Mouse (Mus musculus): Measurements from ENCODE around the gene Pnisr.

Gene Pnisr

DNA sequence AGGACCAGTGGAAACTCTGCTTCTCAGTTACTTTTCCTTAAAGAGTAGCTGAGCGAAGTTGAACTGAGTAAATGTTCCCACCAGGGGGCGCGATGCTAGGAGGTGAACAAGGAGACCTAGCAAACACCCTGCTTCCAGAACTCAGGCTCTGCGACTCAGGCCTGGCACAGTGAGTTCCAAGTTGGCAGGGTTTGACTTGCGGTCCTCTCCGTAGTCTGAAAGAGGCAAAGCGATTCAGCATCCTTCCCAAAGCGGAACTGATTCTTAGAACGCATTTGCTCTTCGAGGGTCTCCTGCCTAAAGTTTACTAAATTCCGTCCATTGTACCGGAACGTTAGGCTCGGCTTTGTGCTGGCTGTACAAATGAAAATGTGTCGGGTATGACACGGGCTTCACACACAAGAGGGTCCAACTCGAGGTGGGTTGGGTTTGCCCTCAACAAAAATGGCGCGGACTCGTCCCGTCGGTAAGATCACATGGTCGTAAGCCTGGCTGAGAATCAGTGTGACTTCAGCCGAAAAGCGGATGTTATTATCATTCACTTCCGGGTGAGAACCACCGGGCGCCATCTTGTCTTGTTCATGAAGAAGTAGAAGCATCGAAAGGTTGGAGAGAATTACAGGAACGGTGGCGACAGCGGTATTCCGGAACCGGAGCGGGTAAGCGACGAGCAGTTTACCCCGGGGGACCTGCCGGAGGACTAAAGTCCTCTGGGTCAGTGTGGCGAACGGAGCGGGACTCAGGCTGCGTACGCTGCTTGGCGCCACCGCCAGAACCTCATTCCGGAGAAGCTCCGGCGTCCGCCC is at the start of gene Pnisr:
Gene Pnisr (plus strand): TSS at position 103 of the 806 bp plus-strand sequence.
- peak; percentile 91 to 94 for DNase-seq (ENCODE audit: low spot score in 2 of 2)

DNA sequence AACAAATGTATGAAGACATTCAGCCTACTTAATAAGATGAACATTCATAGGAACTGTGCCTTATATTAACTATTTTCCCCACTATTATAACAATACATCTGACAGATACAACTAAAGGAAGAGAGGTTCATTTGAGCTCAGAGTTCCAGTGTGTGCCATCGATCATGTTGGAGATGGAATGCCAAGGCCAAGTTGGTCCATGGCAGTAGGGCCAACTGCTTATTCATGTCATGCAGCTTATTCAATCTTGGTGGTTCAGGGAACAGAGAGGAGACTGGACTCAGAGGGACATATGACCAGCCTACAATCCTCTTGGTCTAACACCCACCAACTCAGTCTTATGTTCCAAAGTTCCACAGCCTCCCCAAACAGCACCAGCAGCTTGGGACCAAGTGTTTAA is 46.4 kb upstream of the Pnisr start:
- DNase-seq (ENCODE audit: low spot score in 2 of 2): no peak

DNA sequence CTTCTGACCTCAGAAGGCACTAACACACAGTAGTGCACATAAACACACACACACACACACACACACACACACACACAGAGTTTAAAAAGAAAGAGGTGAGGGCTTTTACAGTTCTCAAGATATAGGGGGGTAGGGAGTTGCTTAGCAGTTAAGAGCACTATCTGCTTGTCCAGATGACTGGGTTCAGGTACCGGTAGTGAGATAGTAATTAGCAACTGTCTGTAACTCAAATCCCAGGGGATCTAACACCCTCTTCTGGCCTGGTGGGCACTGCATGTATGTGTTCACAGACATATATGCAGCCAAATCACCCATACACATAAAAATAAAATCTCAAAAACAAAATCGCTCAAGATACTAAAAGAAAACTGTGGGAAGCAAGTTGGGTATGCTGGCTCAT is 45.8 kb upstream of the Pnisr start:
- DNase-seq (ENCODE audit: low spot score in 2 of 2): no peak

DNA sequence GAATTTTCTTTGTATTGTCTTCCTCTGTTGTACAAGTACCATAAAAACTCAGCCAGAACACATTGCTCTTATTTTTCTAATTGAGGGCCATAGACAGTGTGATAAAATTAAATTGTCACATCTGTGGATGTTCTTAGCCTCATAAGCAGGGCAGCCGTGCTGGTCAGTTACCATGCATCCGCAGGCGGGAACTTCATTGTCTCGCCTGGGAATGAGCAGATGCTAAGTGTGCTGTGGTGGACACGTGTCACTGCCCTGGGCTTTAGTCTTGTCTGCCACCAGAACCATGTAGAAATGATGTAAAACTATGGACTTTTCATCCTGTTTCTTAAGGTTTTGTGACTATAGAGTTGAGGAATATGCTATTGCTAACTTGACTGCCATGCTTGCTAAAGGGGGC is 40.2 kb upstream of the Pnisr start:
- no peak for DNase-seq (ENCODE audit: low spot score in 2 of 2)

DNA sequence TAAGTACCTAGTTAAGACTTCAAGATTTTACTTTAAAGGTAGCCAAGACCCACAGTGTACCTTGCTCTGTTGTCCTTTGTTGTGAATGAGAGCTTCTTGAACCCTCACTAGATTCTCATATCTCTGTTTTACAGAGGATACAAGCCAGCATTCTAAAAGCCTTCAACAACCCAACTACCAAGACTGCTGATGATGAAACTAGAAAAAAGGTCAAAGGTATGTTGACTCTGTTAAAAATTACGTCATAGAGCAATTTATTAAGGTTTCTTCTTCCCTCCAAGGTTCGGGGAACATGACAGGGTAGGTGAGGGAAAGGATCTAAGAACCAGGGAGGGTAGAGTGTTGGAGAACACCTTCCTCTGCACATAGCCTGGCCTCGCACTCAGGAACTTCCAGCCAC is 36.8 kb upstream of the Pnisr start:
- DNase-seq (ENCODE audit: low spot score in 2 of 2): no peak

DNA sequence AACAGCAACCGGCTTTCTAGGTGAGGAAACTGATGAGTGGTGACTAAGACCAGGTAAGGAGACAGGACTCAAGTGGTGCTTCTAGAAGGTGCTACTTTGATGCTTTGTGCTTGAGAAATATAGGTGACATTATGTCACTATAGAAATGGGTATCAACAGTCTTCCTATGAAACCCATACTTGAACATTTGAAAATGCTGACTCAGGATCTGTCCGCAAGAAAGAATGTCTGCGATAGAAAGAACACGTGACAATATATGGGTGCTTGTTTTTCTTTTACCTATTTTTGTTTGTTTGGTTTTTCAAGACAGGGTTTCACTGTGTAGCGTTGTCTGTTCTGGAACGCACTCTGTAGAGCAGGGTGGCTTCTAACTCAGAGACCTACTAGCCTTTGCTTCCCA is 34.7 kb upstream of the Pnisr start:
- no peak for DNase-seq (ENCODE audit: low spot score in 2 of 2)

DNA sequence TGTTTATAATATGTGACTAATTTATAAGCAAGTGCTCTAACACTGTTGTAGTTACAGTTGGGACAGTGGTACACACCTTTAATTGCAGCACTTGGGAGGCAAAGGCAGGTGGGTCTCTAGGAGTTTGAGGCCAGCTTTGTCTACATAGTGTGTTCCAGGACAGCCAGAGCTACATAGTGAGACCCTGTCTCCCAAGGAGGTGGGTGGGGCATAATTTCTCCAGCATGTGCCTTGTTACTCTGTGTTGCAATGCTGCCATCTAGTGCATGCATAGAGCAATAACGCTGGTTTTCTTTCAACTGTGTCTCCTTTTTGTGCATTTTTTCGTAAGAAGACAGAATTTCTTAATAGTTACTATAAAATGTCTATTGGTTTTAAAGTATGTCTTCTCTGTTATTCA is 33.4 kb upstream of the Pnisr start:
- DNase-seq (ENCODE audit: low spot score in 2 of 2): peak; percentile 18 to 53

DNA sequence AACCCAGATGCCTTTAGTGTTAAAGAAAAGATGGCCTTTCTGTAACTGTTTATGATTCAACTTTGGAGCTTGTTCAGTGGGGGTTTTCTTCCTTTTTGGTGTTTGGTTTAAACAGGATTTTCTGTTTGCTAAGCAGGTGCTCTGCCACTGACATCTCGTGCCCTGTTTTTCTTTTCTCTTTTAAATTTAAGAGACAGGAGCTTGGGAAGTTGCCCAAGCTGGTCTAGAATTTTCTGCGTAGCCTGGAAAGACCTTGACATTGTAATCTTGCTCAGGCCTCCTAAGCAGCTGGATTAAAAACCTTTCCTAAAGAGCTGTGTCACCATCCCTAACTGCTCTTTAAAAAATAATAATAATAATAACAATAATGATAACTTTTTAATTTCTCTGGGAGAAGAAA is 20.8 kb upstream of the Pnisr start:
- no peak for DNase-seq (ENCODE audit: low spot score in 2 of 2)

DNA sequence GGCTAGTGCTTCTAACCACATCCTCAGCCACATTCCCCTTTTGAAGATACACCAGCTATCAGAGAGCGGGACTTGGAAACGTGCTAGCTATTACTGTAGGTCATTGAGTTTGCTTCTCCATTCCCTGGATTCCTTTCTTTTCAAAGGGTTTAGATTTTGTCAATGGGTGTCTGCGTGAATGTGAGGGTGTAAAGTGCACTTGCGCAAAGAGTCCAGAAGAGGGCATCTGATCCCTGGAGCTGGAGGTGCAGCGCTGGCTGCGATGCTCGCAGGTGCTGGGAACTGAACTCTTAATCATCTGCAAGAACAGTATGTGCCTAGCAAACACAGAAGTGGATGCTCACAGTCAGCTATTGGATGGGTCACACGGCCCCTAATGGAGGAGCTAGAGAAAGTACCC is 14.5 kb upstream of the Pnisr start:
- no peak for DNase-seq (ENCODE audit: low spot score in 2 of 2)

DNA sequence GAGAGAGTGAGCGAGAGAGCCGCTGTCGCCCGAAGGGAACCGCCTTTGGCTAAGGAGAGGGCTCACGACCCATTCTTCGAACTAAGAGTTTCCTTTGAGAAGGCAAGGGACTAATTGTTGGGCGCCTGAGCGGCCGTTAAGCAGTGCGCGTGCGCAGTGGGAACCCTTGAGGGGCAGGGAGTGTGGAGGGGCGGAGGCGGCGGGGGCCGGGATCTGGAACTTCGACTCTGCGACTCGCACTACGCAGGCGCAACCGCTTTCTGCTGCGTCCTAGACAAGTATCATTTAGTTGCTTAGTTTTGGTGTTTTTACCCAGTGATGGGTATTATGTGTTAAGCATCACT is 876 bp downstream of the Pnisr start:
- peak; percentile 83 to 88 for DNase-seq (ENCODE audit: low spot score in 2 of 2)

DNA sequence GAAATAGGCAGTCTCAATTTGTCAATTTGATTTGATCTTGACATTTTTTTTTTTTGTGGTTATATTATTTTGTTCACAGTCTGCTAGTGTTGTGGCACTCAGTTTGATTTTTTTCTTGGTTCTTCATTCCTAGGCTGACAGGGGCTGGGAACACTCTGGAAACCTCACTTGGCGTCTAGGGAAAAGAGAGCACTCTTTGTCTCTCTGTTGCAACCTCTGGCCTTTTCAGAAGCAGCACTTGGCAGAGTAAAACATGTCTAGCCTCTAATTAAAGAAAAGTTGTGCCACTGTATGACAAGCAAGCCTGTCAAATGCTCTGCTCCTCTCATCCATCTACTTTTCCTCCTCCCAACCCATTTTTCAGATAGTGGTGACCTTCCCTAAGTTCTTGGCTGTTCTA is 10.1 kb downstream of the Pnisr start:
- no peak for DNase-seq (ENCODE audit: low spot score in 2 of 2)

DNA sequence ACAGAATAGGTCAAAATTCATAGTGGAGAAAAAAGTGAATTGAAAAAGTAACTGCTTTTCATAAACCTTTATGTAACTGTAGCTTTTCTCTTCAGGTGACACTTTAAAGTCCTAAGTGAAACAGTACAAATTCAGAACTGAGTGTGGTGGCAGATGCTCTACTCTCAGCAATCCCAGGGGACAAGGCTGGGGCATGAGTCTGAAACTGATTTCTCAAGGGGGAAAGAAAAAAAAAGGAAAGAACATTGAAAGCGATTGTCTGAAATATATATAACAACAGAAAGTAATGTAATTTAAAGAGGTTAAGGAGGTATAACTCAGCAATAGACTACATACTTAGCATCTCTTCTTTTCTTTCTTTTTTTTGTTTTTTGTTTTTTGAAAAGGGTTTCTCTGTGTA is 17.8 kb downstream of the Pnisr start:
- no peak for DNase-seq (ENCODE audit: low spot score in 2 of 2)

DNA sequence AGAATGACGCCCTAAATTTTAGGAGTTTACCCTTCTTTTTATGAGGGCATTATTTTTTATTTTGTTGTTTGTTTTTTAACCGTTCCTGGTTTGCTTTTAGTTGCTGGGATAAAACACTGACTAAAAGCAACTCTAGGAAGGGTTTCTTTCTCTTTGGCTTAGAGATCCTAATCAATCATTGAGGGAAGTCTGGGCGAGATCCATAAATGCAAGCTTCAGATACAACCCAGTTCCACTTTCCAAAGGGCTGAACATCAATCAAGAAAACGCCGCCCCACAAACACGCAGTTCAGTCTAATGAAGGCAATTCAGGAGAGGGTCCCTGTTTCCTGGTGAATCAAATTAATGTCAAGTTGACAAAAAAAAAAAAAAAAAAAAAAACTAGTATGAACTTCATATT is 31.4 kb downstream of the Pnisr start:
- DNase-seq (ENCODE audit: low spot score in 2 of 2): no peak

DNA sequence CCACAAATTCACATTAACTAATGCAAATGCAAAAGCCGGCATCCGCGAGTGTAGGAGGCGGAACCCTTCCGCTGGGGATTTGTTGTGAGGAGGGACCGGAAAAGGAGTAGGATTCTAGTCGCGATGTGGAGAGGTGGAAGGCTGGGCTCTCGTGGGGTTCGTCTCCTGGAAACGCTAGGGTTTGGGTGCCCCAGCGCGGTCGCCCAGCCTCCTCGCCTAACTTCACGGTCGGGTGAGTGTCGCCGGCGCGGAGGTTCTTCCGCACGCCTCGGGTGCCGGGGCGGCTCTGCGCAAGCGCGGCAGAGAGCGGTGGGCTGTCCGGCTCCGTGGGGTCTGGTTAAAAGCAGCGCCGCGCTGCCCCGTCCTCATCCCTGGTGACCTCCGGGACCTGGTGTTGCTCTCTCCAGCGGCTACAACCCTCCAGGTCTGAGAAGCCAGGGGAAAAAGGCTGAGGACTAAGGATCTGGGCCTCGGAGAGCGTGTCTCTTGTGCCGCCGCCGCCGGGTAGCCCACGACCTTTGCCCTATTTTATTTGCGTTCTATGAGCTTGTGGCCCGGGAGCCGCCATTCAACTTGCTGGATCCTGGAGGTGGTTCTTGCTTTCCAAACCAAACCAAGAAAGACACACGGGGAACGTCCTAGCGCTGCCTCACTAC is 32.3 kb downstream of the Pnisr start, which contains the start of gene Coq3:
Gene Coq3 (plus strand): TSS at position 109 of the 656 bp plus-strand sequence.
- peak; percentile 75 to 77 for DNase-seq (ENCODE audit: low spot score in 2 of 2)

DNA sequence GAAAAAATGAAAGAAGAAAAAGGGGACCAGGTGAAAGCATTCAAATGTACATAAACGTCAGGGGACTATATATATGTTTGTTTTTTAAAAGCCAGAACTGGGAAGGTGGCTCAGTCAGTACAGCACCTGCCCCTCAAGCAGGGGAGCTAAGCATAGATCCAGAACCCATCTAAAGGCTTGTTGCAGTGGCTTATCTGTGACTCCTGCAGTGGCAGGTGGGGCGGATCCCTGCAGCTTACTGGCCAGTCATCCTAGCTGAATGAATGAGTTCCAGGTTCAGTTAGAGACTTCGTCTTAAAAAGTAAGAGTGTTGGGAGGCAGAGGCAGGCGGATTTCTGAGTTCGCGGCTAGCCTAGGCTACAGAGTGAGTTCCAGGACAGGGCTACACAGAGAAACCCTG is 35.4 kb downstream of the Pnisr start:
- no peak for DNase-seq (ENCODE audit: low spot score in 2 of 2)

DNA sequence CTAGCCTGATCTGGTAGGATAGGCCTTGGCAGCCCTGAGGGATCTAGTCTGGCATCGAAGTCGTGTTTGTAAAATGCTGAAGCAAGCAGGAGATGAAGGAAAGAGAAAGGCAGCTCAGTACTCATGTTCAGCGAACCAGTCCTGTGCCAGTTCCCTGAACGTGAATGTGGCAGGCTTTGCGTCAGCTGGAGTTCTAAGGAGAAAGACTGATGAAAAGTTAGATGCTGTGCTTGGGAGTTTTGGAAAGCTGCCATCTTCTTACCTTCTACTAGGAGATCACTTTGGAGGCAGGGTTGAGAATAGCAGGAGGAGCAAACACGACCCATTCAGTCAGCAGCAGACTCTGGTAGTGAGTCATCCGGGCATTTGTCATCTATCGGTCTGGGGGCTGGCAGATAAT is 38.4 kb downstream of the Pnisr start:
- no peak for DNase-seq (ENCODE audit: low spot score in 2 of 2)
